Mouse (Mus musculus) kidney, postnatal 0 days (tissue): ENCODE results near the gene Kifc5b. TPM values are rescaled to one million over a fixed set of nuclear protein-coding genes. Genes with fewer than 3 reads are reported as not detected.
A peak's percentile ranks its signal among the peaks of the same experiment; 100 is the strongest.

Source experiments
- ATAC-seq: fragments of 200-750 bp; cut with Nextera tagmentation; replicated peaks from 2 replicates; pipeline ENCODE4 v1.8.0; 2017; ENCODE audit warnings: low read depth, moderate number of reproducible peaks, moderate TSS enrichment, moderate library complexity; ENCODE audit not compliant: low FRiP score
- DNase-seq: peaks from one replicate; pipeline ENCODE4 v3.0.0-alpha.2; 2016; ENCODE audit warnings: low spot score
- H3K27ac ChIP-seq: fragments of 300-500 bp; sonication (generic); 2 replicates; pipeline ENCODE4 v1.5.1; 2014; ENCODE audit warnings: mild to moderate bottlenecking
- H3K27me3 ChIP-seq: fragments of 300-500 bp; sonication (generic); 2 replicates; pipeline ENCODE4 v1.6.1; 2014; ENCODE audit warnings: low read length, mixed read lengths; ENCODE audit not compliant: insufficient read depth
- H3K36me3 ChIP-seq: fragments of 300-500 bp; sonication (generic); 2 replicates; pipeline ENCODE4 v1.6.1; 2014; ENCODE audit warnings: low read length, mixed read lengths; ENCODE audit not compliant: insufficient read depth
- H3K4me1 ChIP-seq: fragments of 300-500 bp; sonication (generic); replicated peaks from 2 replicates; pipeline ENCODE4 v1.6.1; 2014; ENCODE audit warnings: antibody characterized with exemption, low read length, mixed read lengths; ENCODE audit not compliant: insufficient read depth
- H3K4me2 ChIP-seq: fragments of 300-500 bp; sonication (generic); 2 replicates; pipeline ENCODE4 v1.6.1; 2014; ENCODE audit warnings: mild to moderate bottlenecking, low read length, moderate library complexity, mixed read lengths
- H3K4me3 ChIP-seq: fragments of 300-500 bp; sonication (generic); replicated peaks from 2 replicates; pipeline ENCODE4 v1.5.1; 2014; ENCODE audit warnings: low read depth, low read length
- H3K9ac ChIP-seq: fragments of 300-500 bp; sonication (generic); 2 replicates; pipeline ENCODE4 v1.6.1; 2014; ENCODE audit warnings: low read depth, low read length
- H3K9me3 ChIP-seq: fragments of 300-500 bp; sonication (generic); replicated peaks from 2 replicates; pipeline ENCODE4 v1.6.1; 2016; ENCODE audit warnings: low read length, inconsistent platforms, mixed read lengths
- CTCF ChIP-seq: IDR thresholded peaks from 2 replicates; pipeline ENCODE4 v1.5.1; 2016; ENCODE audit warnings: antibody characterized with exemption, low read depth, mild to moderate bottlenecking, moderate library complexity
- WGBS: fragments of 180-500 bp; shearing (Covaris S2); extraction: QIAGEN DNeasy Blood & Tissue Kit; methylation state at CpG from one replicate; pipeline ENCODE4 v1.1.7; 2014; 5-methylcytosine and 5-hydroxymethylcytosine counted together
- polyA plus RNA-seq: library from polyadenylated mRNA; unstranded; fragments of >200 nt; fragmentation: Nextera tagmentation; extraction: Ambion mirVana; gene quantifications from 2 replicates; pipeline ENCODE4 v1.2.1, GENCODE M21; 2015

Kifc5b gene
- polyA plus RNA-seq, 1 experiment from 2014 or later: 1.3 TPM

DNA sequence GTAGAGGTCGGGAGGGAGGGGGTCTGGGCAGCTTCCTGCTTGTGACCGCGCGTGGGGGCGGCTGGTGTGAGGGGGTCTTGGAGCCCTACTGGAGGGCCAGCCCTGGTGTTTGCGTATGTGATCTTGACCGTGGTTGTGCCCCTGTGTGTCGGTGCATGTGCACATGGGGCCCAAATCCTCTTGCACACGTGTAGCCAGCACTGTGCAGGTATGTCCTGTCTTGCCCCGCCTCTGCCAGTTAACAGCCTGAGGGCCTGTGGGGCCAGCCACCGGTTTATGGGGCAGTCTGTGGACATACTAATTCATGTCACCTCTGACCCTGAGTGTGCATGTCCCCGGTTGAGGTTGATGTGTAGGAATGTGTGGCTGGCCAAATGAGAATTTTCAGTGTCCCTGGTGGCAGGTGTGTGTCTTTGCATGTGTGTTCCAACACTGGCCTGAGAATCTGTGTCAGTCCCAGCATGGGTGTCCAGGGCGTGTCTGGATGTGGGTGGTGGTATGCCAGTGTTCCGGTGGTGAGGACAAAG, 32.2 kb downstream of the Kifc5b start:
- DNase-seq (peak; percentile 66), ATAC-seq (peak; percentile 27)
- Histone ChIP-seq H3K9ac (peak overlapping the region; percentile 70), H3K4me3 (peak overlapping the region; percentile 78), H3K4me1 (peaks cover 40% of the 10 kb centered on the region), H3K4me2 (peak overlapping the region; percentile 100), H3K36me3 (no peaks in the 10 kb centered on the region), H3K27me3 (no peaks in the 10 kb centered on the region), H3K9me3 (no peaks in the 10 kb centered on the region), H3K27ac (peak overlapping the region; percentile 64)
- peak; percentile 48; the same call in 1 of the 2 replicates for TF ChIP-seq CTCF
- WGBS: 10% methylated on average over 13 of the region's 14 CpGs

DNA sequence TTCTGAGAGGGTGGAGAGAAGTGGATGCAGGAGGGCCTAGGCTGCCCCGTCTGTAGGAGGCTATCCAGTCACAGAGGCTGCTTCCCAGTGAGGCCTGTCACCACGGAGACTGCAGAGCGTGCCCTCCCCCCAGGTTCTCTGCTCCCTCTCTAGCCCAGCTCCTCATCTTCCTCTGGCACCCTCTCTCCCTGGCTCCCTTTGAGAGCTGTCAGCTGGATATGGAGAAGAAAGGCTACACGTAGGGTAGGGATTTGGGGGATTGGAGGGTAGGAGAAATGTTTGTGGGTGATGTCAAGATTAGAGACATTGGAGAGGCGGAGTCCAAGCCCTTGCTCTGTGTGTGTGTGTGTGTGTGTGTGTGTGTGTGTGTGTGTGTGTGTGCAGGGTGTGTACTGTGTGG, 33.0 kb downstream of the Kifc5b start:
- Histone ChIP-seq H3K9ac (no peak overlapping the region), H3K4me3 (no peak overlapping the region), H3K36me3 (0 out of 2 replicates have a peak, but pooled peaks cover 2% of the 10 kb centered on the region), H3K4me1 (peaks cover 40% of the 10 kb centered on the region), H3K27me3 (no peaks in the 10 kb centered on the region), H3K27ac (peak overlapping the region; percentile 64; the same call in 1 of the 2 replicates), H3K9me3 (no peaks in the 10 kb centered on the region), H3K4me2 (no peak overlapping the region)
- no peak for DNase-seq
- WGBS: 52% methylated on average over 5 of the region's 5 CpGs
- no peak for ATAC-seq
- TF ChIP-seq CTCF: no peak

DNA sequence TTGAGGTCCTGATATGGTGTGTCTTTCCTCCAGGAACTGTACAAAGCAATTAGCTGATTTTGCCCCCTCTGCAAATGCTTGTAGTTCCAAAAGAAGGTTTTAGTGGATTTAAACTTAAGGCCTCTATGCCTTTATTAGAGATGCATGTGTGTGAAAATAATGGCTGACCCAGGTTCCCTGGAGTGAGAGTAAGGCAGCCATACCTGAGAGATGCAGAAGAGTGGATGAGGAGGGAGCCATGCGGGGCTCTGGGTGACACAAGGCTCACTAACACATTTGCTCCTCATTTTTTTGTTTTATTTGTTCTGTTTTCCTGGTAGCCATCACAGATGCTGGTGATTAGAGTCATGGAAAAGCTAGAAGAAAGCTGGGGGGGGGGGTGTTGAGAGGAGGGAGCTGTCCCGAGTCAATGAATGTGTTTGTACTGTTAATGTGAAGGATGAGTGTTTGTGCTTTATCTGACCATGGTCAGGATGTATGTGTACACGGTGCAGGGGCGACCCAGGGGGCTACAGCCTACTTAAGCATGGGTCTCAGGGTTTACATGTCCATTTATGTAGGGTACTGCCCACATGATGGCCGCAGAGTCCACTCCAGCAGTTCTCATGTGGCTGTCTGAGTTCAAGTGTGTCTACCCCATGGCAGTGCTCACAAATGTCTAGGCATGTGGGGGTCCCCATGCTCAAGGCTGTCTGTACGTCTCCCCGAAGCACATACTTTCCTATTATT, 33.8 kb downstream of the Kifc5b start:
- H3K4me1 ChIP-seq: peaks cover 37% of the 10 kb centered on the region

DNA sequence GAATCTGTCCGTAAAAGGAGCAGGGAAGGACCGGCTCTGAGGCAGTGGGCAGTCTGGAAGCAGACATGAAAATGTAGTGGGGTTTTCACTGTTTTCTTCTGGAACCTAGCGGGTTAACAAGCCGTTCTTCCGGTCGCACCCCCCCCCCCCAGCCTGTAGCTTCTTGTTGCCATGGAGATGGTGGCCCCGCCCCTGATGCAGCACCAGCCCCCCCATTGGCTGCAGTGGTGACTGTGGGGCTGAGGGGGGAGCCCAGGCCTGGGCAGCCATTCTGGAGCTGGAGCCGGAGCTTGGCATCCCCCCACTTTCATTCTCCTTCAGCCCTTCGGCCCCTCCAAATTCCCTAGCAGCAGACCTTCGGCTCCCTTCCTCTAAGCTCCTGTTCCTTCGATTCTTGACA, 34.5 kb downstream of the Kifc5b start:
- Histone ChIP-seq H3K36me3 (0 out of 2 replicates have a peak, but pooled peaks cover 5% of the 10 kb centered on the region), H3K4me2 (peak overlapping the region; percentile 57), H3K9ac (peak overlapping the region; percentile 38), H3K9me3 (no peaks in the 10 kb centered on the region), H3K27ac (no peak overlapping the region), H3K27me3 (no peaks in the 10 kb centered on the region), H3K4me1 (peaks cover 32% of the 10 kb centered on the region), H3K4me3 (peak overlapping the region; percentile 20)
- peak; percentile 34; the same call in 1 of the 2 replicates for ATAC-seq
- TF ChIP-seq CTCF: no peak
- peak; percentile 91 for DNase-seq
- 2% methylated on average over 11 of the region's 11 CpGs for WGBS

More for the DNA sequence above, 33.8 kb downstream of the Kifc5b start:
- H3K4me2 ChIP-seq: peak overlapping the region; percentile 57
- no peak for DNase-seq
- WGBS: 30% methylated on average over 7 of the region's 7 CpGs
- TF ChIP-seq CTCF: no peak
- 0 out of 2 replicates have a peak overlapping the region, but pooled peaks have one; percentile 38 for H3K9ac ChIP-seq
- H3K36me3 ChIP-seq: 0 out of 2 replicates have a peak, but pooled peaks cover 5% of the 10 kb centered on the region
- no peak overlapping the region for H3K27ac ChIP-seq
- no peaks in the 10 kb centered on the region for H3K9me3 ChIP-seq
- peak overlapping the region; percentile 20; the same call in 1 of the 2 replicates for H3K4me3 ChIP-seq
- H3K27me3 ChIP-seq: no peaks in the 10 kb centered on the region
- ATAC-seq: no peak

DNA sequence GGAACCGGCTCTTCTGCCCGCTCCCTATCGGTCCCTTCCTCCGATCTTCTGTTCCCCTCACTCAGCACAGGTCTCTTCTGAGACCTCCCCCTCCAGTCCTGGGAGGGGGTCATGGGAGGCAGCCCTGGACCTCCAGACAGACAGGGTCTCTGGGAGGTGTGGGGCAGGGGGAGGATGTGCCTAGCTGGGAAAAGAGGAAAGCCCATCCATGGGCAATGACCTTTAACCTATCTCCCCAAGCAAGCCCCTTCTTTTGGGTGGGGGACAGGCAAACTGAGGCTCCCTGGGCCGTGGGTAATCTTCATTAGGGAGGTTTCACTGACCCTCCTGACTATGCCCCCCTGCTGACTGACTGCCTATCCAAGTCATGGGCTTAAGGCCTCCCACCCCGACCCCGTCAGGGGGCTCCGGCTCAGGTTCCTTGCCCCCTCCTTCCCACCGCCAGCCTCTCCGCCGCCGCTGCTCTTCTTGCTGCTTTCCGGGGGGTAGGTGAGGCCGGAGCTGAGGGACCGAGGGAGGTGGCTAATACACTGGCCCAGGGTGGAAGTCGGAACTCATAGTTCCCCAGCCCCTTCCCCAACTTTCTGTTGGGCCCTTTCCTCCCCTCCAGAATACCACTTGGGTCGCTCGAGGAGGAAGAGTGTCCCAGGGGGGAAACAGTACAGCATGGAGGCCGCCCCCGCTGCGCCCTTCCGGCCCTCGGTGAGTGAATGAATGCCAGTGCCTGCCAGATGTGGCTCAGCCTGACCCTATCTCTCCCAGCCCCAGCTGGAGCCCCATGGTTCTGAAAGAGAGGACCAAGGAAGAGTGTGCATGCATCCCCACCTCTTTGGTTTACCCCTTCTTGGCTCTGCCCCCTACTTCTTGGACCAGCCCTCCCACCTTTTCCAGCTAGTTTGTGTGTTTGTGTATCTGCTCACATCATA, 35.3 kb downstream of the Kifc5b start:
- Histone ChIP-seq H3K4me2 (peak overlapping the region; percentile 57), H3K27me3 (no peaks in the 10 kb centered on the region), H3K9me3 (no peaks in the 10 kb centered on the region), H3K27ac (0 out of 2 replicates have a peak overlapping the region, but pooled peaks have one; percentile 19), H3K4me3 (peak overlapping the region; percentile 20), H3K36me3 (peaks cover 10% of the 10 kb centered on the region; the same call in 1 of the 2 replicates), H3K9ac (peak overlapping the region; percentile 38; the same call in 1 of the 2 replicates), H3K4me1 (peaks cover 32% of the 10 kb centered on the region)
- no peak for DNase-seq
- ATAC-seq: 0 out of 2 replicates have a peak, but pooled peaks have one; percentile 3
- TF ChIP-seq CTCF: no peak
- 11% methylated on average over 23 of the region's 23 CpGs for WGBS
